ENCODE assay signal across 11 mouse cellular contexts in genomic region chr11:99121218-99121631, GRCm38 (mm10). TPM values are rescaled to one million over a fixed set of nuclear protein-coding genes. Genes with fewer than 3 reads are reported as not detected.
DNase-seq lines count a peak whose midpoint lies in the region; ATAC-seq and TF ChIP-seq lines count a peak whose summit lies in the region.
"Had no signal": no experiment of that assay in that cellular context is flagged by ENCODE, and none has a peak within 500 bp of the region (broad histone marks: within the 10 kb centered on the region; RNA-seq: fewer than 3 reads in every experiment).

No protein-coding gene starts in this region.

- no peaks in the 10 kb centered on the region for H3K27me3 ChIP-seq in forebrain, embryonic 10.5 days (ENCODE audit: poor library complexity, severe bottlenecking)
- H3K27me3 ChIP-seq in forebrain, embryonic 14.5 days (replicated peaks; ENCODE audit: control insufficient read depth, insufficient read depth, low read length): no peaks in the 10 kb centered on the region
- no peaks in the 10 kb centered on the region for H3K27me3 ChIP-seq in hindbrain, embryonic 10.5 days (ENCODE audit: insufficient read depth, poor library complexity, severe bottlenecking)
- no peaks in the 10 kb centered on the region for H3K27me3 ChIP-seq in hindbrain, embryonic 16.5 days (replicated peaks; ENCODE audit: control insufficient read depth, insufficient read depth, low read length)
- no peaks in the 10 kb centered on the region for H3K27me3 ChIP-seq in stomach, embryonic 16.5 days (ENCODE audit: control insufficient read depth, insufficient read depth, low read length)
- no peaks in the 10 kb centered on the region for H3K27me3 ChIP-seq in stomach, postnatal 0 days (ENCODE audit: control insufficient read depth, insufficient read depth, low read length)
- H3K27me3 ChIP-seq: stomach, embryonic 15.5 days had no signal

- ATAC-seq in forebrain, embryonic 14.5 days: no peak
- no peak for ATAC-seq in hindbrain, embryonic 16.5 days
- ATAC-seq in stomach, embryonic 16.5 days (ENCODE audit: insufficient read depth, low FRiP score): no peak
- ATAC-seq in stomach, postnatal 0 days (ENCODE audit: low FRiP score, low TSS enrichment): no peak

- peak overlapping the region; percentile 3; the same call in 1 of the 2 replicates for H3K4me3 ChIP-seq in forebrain, embryonic 10.5 days
- H3K4me3 ChIP-seq in forebrain, embryonic 14.5 days (ENCODE audit: low read depth, low read length): no peak overlapping the region
- no peak overlapping the region for H3K4me3 ChIP-seq in hindbrain, embryonic 10.5 days
- H3K4me3 ChIP-seq in hindbrain, embryonic 16.5 days (ENCODE audit: low read length): no peak overlapping the region
- H3K4me3 ChIP-seq in stomach, embryonic 16.5 days (replicated peaks; ENCODE audit: low read length): no peak overlapping the region
- no peak overlapping the region for H3K4me3 ChIP-seq in stomach, postnatal 0 days (ENCODE audit: low read depth, low read length)
- H3K4me3 ChIP-seq: stomach, embryonic 15.5 days had no signal

- DNase-seq in forebrain, embryonic 10.5 days (ENCODE audit: extremely low spot score, low spot score): no peak
- no peak for DNase-seq in forebrain, embryonic 14.5 days (ENCODE audit: low spot score)
- DNase-seq in hindbrain, embryonic 10.5 days (ENCODE audit: low spot score): no peak
- DNase-seq in stomach, postnatal 0 days (ENCODE audit: low spot score): no peak
- peak; percentile 68 for DNase-seq in telencephalon, adult 2 months (ENCODE audit: low read depth, low spot score)
- DNase-seq in kidney, adult 11 months: no peak
- DNase-seq: adrenal gland, adult 2 months; cerebellum, adult 18-20 months had no signal

- 59% methylated on average over 14 of the region's 14 CpGs for WGBS in forebrain, embryonic 10.5 days
- 38% methylated on average over 14 of the region's 14 CpGs for WGBS in forebrain, embryonic 14.5 days
- WGBS in hindbrain, embryonic 10.5 days: 56% methylated on average over 14 of the region's 14 CpGs
- 35% methylated on average over 14 of the region's 14 CpGs for WGBS in hindbrain, embryonic 16.5 days
- WGBS in stomach, embryonic 16.5 days: 72% methylated on average over 14 of the region's 14 CpGs
- 62% methylated on average over 14 of the region's 14 CpGs for WGBS in stomach, postnatal 0 days

- H3K36me3 ChIP-seq in forebrain, embryonic 10.5 days (replicated peaks): no peaks in the 10 kb centered on the region
- H3K36me3 ChIP-seq in forebrain, embryonic 14.5 days (ENCODE audit: control insufficient read depth, insufficient read depth, low read length): no peaks in the 10 kb centered on the region
- H3K36me3 ChIP-seq in hindbrain, embryonic 10.5 days: no peaks in the 10 kb centered on the region
- no peaks in the 10 kb centered on the region for H3K36me3 ChIP-seq in hindbrain, embryonic 16.5 days (ENCODE audit: control insufficient read depth, insufficient read depth, low read length)
- no peaks in the 10 kb centered on the region for H3K36me3 ChIP-seq in stomach, embryonic 16.5 days (ENCODE audit: control insufficient read depth, insufficient read depth, low read length)
- no peaks in the 10 kb centered on the region for H3K36me3 ChIP-seq in stomach, postnatal 0 days (ENCODE audit: control insufficient read depth, insufficient read depth, low read length)
- H3K36me3 ChIP-seq: stomach, embryonic 15.5 days had no signal

- H3K4me2 ChIP-seq in forebrain, embryonic 14.5 days (ENCODE audit: low read length): no peak overlapping the region
- H3K4me2 ChIP-seq in hindbrain, embryonic 16.5 days (ENCODE audit: low read length): no peak overlapping the region
- H3K4me2 ChIP-seq in stomach, embryonic 16.5 days (ENCODE audit: low read depth, low read length): no peak overlapping the region
- H3K4me2 ChIP-seq in stomach, postnatal 0 days (replicated peaks; ENCODE audit: low read depth): no peak overlapping the region
- H3K4me2 ChIP-seq: stomach, embryonic 15.5 days had no signal

- TF ChIP-seq CTCF in stomach, postnatal 0 days (IDR thresholded peaks at IDR 0.05; ENCODE audit: low read depth): no peak

- no peak for TF ChIP-seq EP300 in stomach, postnatal 0 days (optimal IDR thresholded peaks at IDR 0.05)

- no peaks in the 10 kb centered on the region; the same call in 1 of the 2 replicates for H3K9me3 ChIP-seq in forebrain, embryonic 10.5 days
- H3K9me3 ChIP-seq in forebrain, embryonic 14.5 days (replicated peaks; ENCODE audit: control insufficient read depth, low read length): no peaks in the 10 kb centered on the region
- H3K9me3 ChIP-seq in hindbrain, embryonic 10.5 days: peaks cover 9% of the 10 kb centered on the region; the same call in 1 of the 2 replicates
- no peaks in the 10 kb centered on the region; the same call in 1 of the 2 replicates for H3K9me3 ChIP-seq in hindbrain, embryonic 16.5 days (ENCODE audit: control insufficient read depth, low read length)
- no peaks in the 10 kb centered on the region for H3K9me3 ChIP-seq in stomach, embryonic 16.5 days (replicated peaks; ENCODE audit: control insufficient read depth, low read length)
- H3K9me3 ChIP-seq in stomach, postnatal 0 days (ENCODE audit: control insufficient read depth, low read length): no peaks in the 10 kb centered on the region
- H3K9me3 ChIP-seq: stomach, embryonic 15.5 days had no signal

- peak overlapping the region; percentile 83 for H3K27ac ChIP-seq in forebrain, embryonic 10.5 days
- no peak overlapping the region for H3K27ac ChIP-seq in forebrain, embryonic 14.5 days (ENCODE audit: low read depth, low read length)
- H3K27ac ChIP-seq in hindbrain, embryonic 10.5 days: peak overlapping the region; percentile 80
- H3K27ac ChIP-seq in hindbrain, embryonic 16.5 days (ENCODE audit: low read depth, low read length): no peak overlapping the region
- peak overlapping the region; percentile 46; the same call in 1 of the 2 replicates for H3K27ac ChIP-seq in stomach, embryonic 16.5 days (ENCODE audit: low read length)
- H3K27ac ChIP-seq in stomach, postnatal 0 days (replicated peaks): no peak overlapping the region

- no peak overlapping the region for H3K9ac ChIP-seq in forebrain, embryonic 14.5 days (ENCODE audit: low read length)
- no peak overlapping the region for H3K9ac ChIP-seq in hindbrain, embryonic 16.5 days (ENCODE audit: low read depth, low read length)
- H3K9ac ChIP-seq in stomach, embryonic 16.5 days (ENCODE audit: low read length): no peak overlapping the region; the same call in 1 of the 2 replicates
- H3K9ac ChIP-seq in stomach, postnatal 0 days (ENCODE audit: low read length): no peak overlapping the region
- H3K9ac ChIP-seq: stomach, embryonic 15.5 days had no signal

- H3K4me1 ChIP-seq in forebrain, embryonic 10.5 days: peaks cover 55% of the 10 kb centered on the region
- H3K4me1 ChIP-seq in forebrain, embryonic 14.5 days (ENCODE audit: control insufficient read depth, insufficient read depth, low read length): peaks cover 3% of the 10 kb centered on the region; the same call in 1 of the 2 replicates
- H3K4me1 ChIP-seq in hindbrain, embryonic 10.5 days (replicated peaks): peaks cover 55% of the 10 kb centered on the region
- peaks cover 9% of the 10 kb centered on the region for H3K4me1 ChIP-seq in hindbrain, embryonic 16.5 days (ENCODE audit: control insufficient read depth, insufficient read depth, low read depth, low read length)
- peaks cover 4% of the 10 kb centered on the region; the same call in 1 of the 2 replicates for H3K4me1 ChIP-seq in stomach, embryonic 16.5 days (ENCODE audit: control insufficient read depth, insufficient read depth, low read length)
- 0 out of 2 replicates have a peak, but pooled peaks cover 3% of the 10 kb centered on the region for H3K4me1 ChIP-seq in stomach, postnatal 0 days (replicated peaks; ENCODE audit: control insufficient read depth, insufficient read depth)

RNA-seq across cellular contexts. Expression of gene Tns4, which starts 32.1 kb away (rescaled TPM):
- polyA plus RNA-seq in forebrain, embryonic 10.5 days (2016; fragmentation: Nextera tagmentation; extraction: Ambion mirVana): 0.49 and 0.81 TPM in 2 replicates
- polyA plus RNA-seq in forebrain, embryonic 14.5 days (2014; fragmentation: Nextera tagmentation; extraction: Ambion mirVana): 0.08 TPM in 1 of 2 replicates, not detected in the other
- polyA plus RNA-seq in hindbrain, embryonic 10.5 days (2016; fragmentation: Nextera tagmentation; extraction: Ambion mirVana): 0.67 and 1.0 TPM in 2 replicates
- 0.16 TPM in 2 replicates for polyA plus RNA-seq in hindbrain, embryonic 16.5 days (2015; fragmentation: Nextera tagmentation; extraction: Ambion mirVana)
- 1.8 and 2.4 TPM in 2 replicates for polyA plus RNA-seq in stomach, embryonic 16.5 days (2015; fragmentation: Nextera tagmentation; extraction: Ambion mirVana)
- polyA plus RNA-seq in stomach, postnatal 0 days (2015; fragmentation: Nextera tagmentation; extraction: Ambion mirVana): 0.82 and 1.1 TPM in 2 replicates

RNA-seq across cellular contexts. Expression of gene Ccr7, which starts 33.7 kb away (rescaled TPM):
- 0.25 and 0.30 TPM in 2 replicates for polyA plus RNA-seq in forebrain, embryonic 10.5 days (2016; fragmentation: Nextera tagmentation; extraction: Ambion mirVana)
- not detected in 2 replicates for polyA plus RNA-seq in forebrain, embryonic 14.5 days (2014; fragmentation: Nextera tagmentation; extraction: Ambion mirVana)
- polyA plus RNA-seq in hindbrain, embryonic 10.5 days (2016; fragmentation: Nextera tagmentation; extraction: Ambion mirVana): 0.21 and 0.25 TPM in 2 replicates
- polyA plus RNA-seq in hindbrain, embryonic 16.5 days (2015; fragmentation: Nextera tagmentation; extraction: Ambion mirVana): not detected in 2 replicates
- 0.19 TPM in 2 replicates for polyA plus RNA-seq in stomach, embryonic 16.5 days (2015; fragmentation: Nextera tagmentation; extraction: Ambion mirVana)
- polyA plus RNA-seq in stomach, postnatal 0 days (2015; fragmentation: Nextera tagmentation; extraction: Ambion mirVana): 0.05 and 0.07 TPM in 2 replicates

Comparison
In these comparisons a context has a peak if more than half of its experiments do, and no peak if none do; other contexts are left out.
1. H3K27ac ChIP-seq: peak in forebrain, embryonic 10.5 days (single experiment), hindbrain, embryonic 10.5 days (single experiment) and stomach, embryonic 16.5 days (single experiment); none in forebrain, embryonic 14.5 days (single experiment), hindbrain, embryonic 16.5 days (single experiment) and stomach, postnatal 0 days (single experiment).